Mouse (Mus musculus): ENCODE results near the gene Gpatch8. TPM values are rescaled to one million over a fixed set of nuclear protein-coding genes. Genes with fewer than 3 reads are reported as not detected.

Gpatch8 gene
- total and polyA plus RNA-seq, 3 experiments, result 11.5 to 24.7 (median 16.6) TPM

DNA sequence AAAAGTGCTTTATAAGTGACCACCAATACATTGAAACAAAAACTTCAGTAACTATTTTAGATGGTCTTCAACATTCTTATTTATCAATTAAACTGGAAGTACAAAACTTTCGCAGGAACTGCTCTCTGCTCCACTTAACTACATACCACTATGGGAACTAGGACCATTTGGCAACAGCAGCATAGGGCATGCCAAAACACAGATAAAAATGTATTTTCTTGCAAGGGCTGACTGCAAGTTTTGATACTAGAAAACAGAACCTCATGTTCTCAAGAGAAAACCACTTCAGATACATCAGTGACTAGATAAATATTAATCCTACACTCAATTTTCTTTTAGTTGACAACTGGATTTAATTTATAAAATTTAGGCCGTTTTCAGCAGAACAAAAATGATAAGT, 22.1 kb downstream of the Gpatch8 start:
- no peak overlapping the region for H3K27ac ChIP-seq (ENCODE audit: insufficient read depth, low read depth)
- TF ChIP-seq ZKSCAN1 (IDR thresholded peaks at IDR 0.05; ENCODE audit: borderline replicate concordance, low read depth, low read length) (no peak), ZNF384 (IDR thresholded peaks at IDR 0.05; ENCODE audit: low read depth, low read length) (no peak), TCF12 (IDR thresholded peaks at IDR 0.05; ENCODE audit: low read depth, low read length) (no peak), RCOR1 (conservative IDR thresholded peaks at IDR 0.05; ENCODE audit: low read depth, low read length) (no peak), SIN3A (IDR thresholded peaks at IDR 0.05; ENCODE audit: low read length) (no peak), TBP (conservative IDR thresholded peaks at IDR 0.05; ENCODE audit: low read depth, low read length) (no peak), ETS1 (conservative IDR thresholded peaks at IDR 0.05; ENCODE audit: low read depth, low read length) (no peak), MAFK (IDR thresholded peaks at IDR 0.05; ENCODE audit: insufficient replicate concordance, low read length) (no peak), HCFC1 (IDR thresholded peaks at IDR 0.05; ENCODE audit: low read depth, low read length) (no peak), E2F4 (IDR thresholded peaks at IDR 0.05; ENCODE audit: insufficient replicate concordance, low read depth, low read length) (no peak), UBTF (IDR thresholded peaks at IDR 0.05; ENCODE audit: low read depth, low read length) (no peak), KAT2A (IDR thresholded peaks at IDR 0.05; ENCODE audit: insufficient replicate concordance, low read length) (no peak), BHLHE40 (IDR thresholded peaks at IDR 0.05; ENCODE audit: low read depth, low read length) (no peak), SMC3 (IDR thresholded peaks at IDR 0.05; ENCODE audit: low read depth, low read length) (no peak), GABPA (IDR thresholded peaks at IDR 0.05; ENCODE audit: insufficient replicate concordance, low read depth, low read length) (no peak), CHD2 (IDR thresholded peaks at IDR 0.05; ENCODE audit: low read length) (no peak), MYC (IDR thresholded peaks at IDR 0.05; ENCODE audit: low read depth, low read length) (no peak)
- H3K4me2 ChIP-seq (ENCODE audit: insufficient read depth, low read depth, poor library complexity, severe bottlenecking), result no peak overlapping the region
- peaks cover 0 to 11% of the 10 kb centered on the region in 2 experiments; a peak in 2 of 4 replicates for H3K4me1 ChIP-seq (ENCODE audit: control insufficient read depth in 1 of 2, insufficient read depth in 2 of 2)
- H3K9ac ChIP-seq (ENCODE audit: insufficient read depth, low read depth), result no peak overlapping the region
- no peak overlapping the region for H3K4me3 ChIP-seq (replicated peaks in 1 of 3; ENCODE audit: low read depth in 2 of 3, low read length in 2 of 3, poor library complexity in 1 of 3)
- dilution Hi-C loops (cut with MboI; ENCODE audit: extremely low pct_ligation_motif_present, extremely low pct_unique_long_range_greater_than_20kb, low sequenced_read_pairs), result no loop called here
- H3K9me3 ChIP-seq (replicated peaks; ENCODE audit: low read length), result no peaks in the 10 kb centered on the region
- in situ Hi-C loops (cut with MboI; ENCODE audit: low pct_ligation_motif_present, low pct_unique_long_range_greater_than_20kb, low sequenced_read_pairs), result no loop called here
- no peaks in the 10 kb centered on the region for H3K27me3 ChIP-seq (replicated peaks)
- peaks cover 12% of the 10 kb centered on the region for H3K79me2 ChIP-seq (replicated peaks; ENCODE audit: control insufficient read depth, extremely low read depth, insufficient read depth, poor library complexity, severe bottlenecking)
- H3K36me3 ChIP-seq (replicated peaks in 1 of 2; ENCODE audit: control insufficient read depth in 1 of 2, insufficient read depth in 1 of 2, low read length in 1 of 2), result peaks cover 15 to 46% of the 10 kb centered on the region in 2 experiments
- no peak for DNase-seq (ENCODE audit: extremely low read depth)

- DNase-seq (ENCODE audit: extremely low read depth), result no peak
- no peak overlapping the region for H3K27ac ChIP-seq (ENCODE audit: insufficient read depth, low read depth)
These were observed 24.8 kb downstream of the Gpatch8 start for GRCm38 (mm10) chr11:102531425-102531824.

More at GRCm38 (mm10) chr11:102531425-102531824, 24.8 kb downstream of the Gpatch8 start:
- Histone ChIP-seq H3K9ac (ENCODE audit: insufficient read depth, low read depth) (no peak overlapping the region), H3K4me1 (ENCODE audit: control insufficient read depth in 1 of 2, insufficient read depth in 2 of 2) (peaks cover 0 to 11% of the 10 kb centered on the region in 2 experiments; a peak in 2 of 4 replicates), H3K27me3 (replicated peaks) (no peaks in the 10 kb centered on the region), H3K4me3 (replicated peaks in 1 of 3; ENCODE audit: low read depth in 2 of 3, low read length in 2 of 3, poor library complexity in 1 of 3) (no peak overlapping the region), H3K36me3 (replicated peaks in 1 of 2; ENCODE audit: control insufficient read depth in 1 of 2, insufficient read depth in 1 of 2, low read length in 1 of 2) (peaks cover 10 to 35% of the 10 kb centered on the region in 2 experiments), H3K79me2 (replicated peaks; ENCODE audit: control insufficient read depth, extremely low read depth, insufficient read depth, poor library complexity, severe bottlenecking) (peaks cover 9% of the 10 kb centered on the region), H3K9me3 (replicated peaks; ENCODE audit: low read length) (no peaks in the 10 kb centered on the region), H3K4me2 (ENCODE audit: insufficient read depth, low read depth, poor library complexity, severe bottlenecking) (no peak overlapping the region)
- dilution Hi-C loops (cut with MboI; ENCODE audit: extremely low pct_ligation_motif_present, extremely low pct_unique_long_range_greater_than_20kb, low sequenced_read_pairs) (no loop called here), in situ Hi-C loops (cut with MboI; ENCODE audit: low pct_ligation_motif_present, low pct_unique_long_range_greater_than_20kb, low sequenced_read_pairs) (no loop called here)
- TF ChIP-seq ZMIZ1 (IDR thresholded peaks at IDR 0.05; ENCODE audit: low read depth, low read length), result no peak
- TF ChIP-seq POLR2A (IDR thresholded peaks at IDR 0.05; ENCODE audit: low read depth, low read length), result 0 out of 2 replicates have a peak, but pooled peaks have one; percentile 9
- no peak for TF ChIP-seq MAFK (IDR thresholded peaks at IDR 0.05; ENCODE audit: insufficient replicate concordance, low read length)
- TF ChIP-seq JUN (IDR thresholded peaks at IDR 0.05; ENCODE audit: insufficient read depth, low read depth, low read length), result no peak
- TF ChIP-seq TCF12 (IDR thresholded peaks at IDR 0.05; ENCODE audit: low read depth, low read length), result no peak
- no peak for TF ChIP-seq UBTF (IDR thresholded peaks at IDR 0.05; ENCODE audit: low read depth, low read length)
- no peak for TF ChIP-seq ZC3H11A (IDR thresholded peaks at IDR 0.05; ENCODE audit: low read depth, low read length)
- TF ChIP-seq USF1 (IDR thresholded peaks at IDR 0.05; ENCODE audit: low read depth, low read length), result no peak

All from CH12.LX (cell line).